Mouse (Mus musculus): ENCODE measurements around the gene Rnase2b.
"Not testable (repeated sequence)": the region's sequence is repeated elsewhere in the genome, so short reads cannot be mapped to it uniquely, and the experiment has no call there.

Gene Rnase2b

GRCm38 (mm10) chr14:51152249-51152870 is 9.7 kb upstream of the Rnase2b start:
- DNase-seq (ENCODE audit: low spot score in 2 of 2) = no peak

DNA sequence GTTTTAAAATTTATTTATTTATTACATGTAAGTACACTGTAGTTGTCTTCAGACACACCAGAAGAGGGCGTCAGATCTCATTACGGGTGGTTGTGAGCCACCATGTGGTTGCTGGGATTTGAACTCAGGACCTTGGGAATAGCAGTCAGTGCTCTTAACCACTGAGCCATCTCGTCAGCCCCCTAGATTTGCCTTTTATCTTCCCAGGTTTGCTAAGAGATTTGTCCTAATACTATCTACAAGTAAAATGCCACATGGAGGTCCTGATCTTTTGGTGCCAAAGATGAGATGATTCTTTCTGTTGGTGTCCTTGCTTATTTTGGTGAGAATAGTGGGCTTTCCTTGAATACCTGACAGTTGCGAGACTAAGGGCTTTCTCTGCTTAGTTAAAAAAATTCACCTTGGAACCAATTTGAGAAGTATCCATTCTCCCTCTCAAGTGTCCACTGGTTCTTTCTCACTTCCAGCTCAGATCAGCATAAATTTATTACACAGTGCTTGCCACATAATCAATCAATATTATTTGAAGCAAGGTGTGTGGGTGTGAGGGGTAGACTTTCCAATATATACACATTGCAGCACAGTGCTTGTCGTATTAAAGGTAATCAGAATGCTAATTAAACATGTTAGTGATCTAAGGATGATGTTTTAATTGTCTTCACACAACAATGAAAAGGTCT is 5.9 kb upstream of the Rnase2b start:
- no peak for DNase-seq (ENCODE audit: low spot score in 2 of 2)

- DNase-seq (ENCODE audit: low spot score in 2 of 2) = no peak
These were observed 5.4 kb upstream of the Rnase2b start for GRCm38 (mm10) chr14:51156736-51157068.

DNA sequence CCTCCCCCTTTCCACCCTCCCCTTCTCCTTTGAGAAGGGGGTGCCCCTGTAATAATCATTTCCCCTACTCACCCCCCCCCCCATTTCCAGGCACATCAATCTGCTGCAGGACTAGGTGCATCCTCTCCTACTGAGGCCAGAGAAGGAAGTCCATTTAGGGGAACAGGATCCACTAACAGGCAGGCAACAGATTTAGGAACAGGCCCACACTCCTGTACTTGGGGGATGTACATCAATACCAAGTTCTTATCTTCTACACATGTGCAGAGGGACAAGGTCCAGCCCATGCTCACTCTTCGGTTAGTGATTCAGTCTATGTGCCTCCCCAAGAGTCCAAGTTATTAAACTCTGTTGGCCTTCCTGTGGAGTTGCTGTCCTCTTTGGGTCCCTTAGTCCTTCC is 5.0 kb upstream of the Rnase2b start:
- no peak for DNase-seq (ENCODE audit: low spot score in 2 of 2)

GRCm38 (mm10) chr14:51163323-51163722 is 1.3 kb downstream of the Rnase2b start:
- not testable (repeated sequence) for DNase-seq (ENCODE audit: low spot score in 2 of 2)

GRCm38 (mm10) chr14:51165435-51165834 is 3.4 kb downstream of the Rnase2b start:
- DNase-seq (ENCODE audit: low spot score in 2 of 2) = no peak

- DNase-seq (ENCODE audit: low spot score in 2 of 2) = no peak
These were observed 4.0 kb downstream of the Rnase2b start for GRCm38 (mm10) chr14:51166068-51166467.

DNA sequence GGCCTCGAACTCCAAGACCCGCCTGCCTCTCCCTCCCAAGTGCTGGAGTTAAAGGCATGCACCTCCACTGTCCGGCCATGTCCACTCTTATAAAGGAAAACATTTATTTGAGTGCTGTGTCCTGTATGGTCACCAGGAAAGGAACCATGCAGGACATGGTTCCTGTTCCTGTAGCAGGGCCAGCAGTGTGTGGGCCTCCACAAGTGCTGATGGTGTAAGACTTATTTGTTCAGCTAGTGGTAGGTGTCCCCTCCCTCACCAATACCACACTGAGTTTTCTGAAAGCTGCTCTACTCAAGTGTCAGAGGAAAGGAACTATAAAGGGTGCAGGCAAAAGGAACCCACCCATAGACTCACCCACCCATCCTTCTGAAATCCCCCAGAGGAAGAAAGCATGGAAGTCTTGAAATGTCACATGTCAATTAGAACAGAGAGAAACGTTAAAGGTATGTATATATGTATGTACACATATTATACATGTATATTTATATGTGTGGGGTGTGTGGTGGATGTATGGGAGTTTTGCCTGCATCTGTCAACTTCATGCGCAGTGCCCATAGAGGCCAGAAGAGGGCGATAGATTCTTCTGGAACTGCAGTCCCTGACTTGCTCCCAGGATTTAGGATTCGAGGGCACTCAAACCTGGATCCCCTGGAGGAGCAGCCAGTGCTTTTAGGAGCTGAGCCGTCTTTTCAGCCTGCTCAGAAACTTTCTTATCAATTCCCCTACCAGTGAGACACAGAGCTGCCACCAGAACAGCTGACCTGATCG is 10.2 kb downstream of the Rnase2b start:
- peak in 1 of 2 experiments; percentile 33 for DNase-seq (ENCODE audit: low spot score in 2 of 2)

GRCm38 (mm10) chr14:51172947-51173346 is 10.9 kb downstream of the Rnase2b start:
- peak in 1 of 2 experiments; percentile 15 for DNase-seq (ENCODE audit: low spot score in 2 of 2)

- no peak for DNase-seq (ENCODE audit: low spot score in 2 of 2)
These were observed 11.8 kb downstream of the Rnase2b start for GRCm38 (mm10) chr14:51173843-51174242.

- not testable (repeated sequence) for DNase-seq (ENCODE audit: low spot score in 2 of 2)
These were observed 19.0 kb downstream of the Rnase2b start for GRCm38 (mm10) chr14:51181051-51181450.

GRCm38 (mm10) chr14:51195681-51196080 is 33.6 kb downstream of the Rnase2b start:
- DNase-seq (ENCODE audit: low spot score in 2 of 2) = no peak

DNA sequence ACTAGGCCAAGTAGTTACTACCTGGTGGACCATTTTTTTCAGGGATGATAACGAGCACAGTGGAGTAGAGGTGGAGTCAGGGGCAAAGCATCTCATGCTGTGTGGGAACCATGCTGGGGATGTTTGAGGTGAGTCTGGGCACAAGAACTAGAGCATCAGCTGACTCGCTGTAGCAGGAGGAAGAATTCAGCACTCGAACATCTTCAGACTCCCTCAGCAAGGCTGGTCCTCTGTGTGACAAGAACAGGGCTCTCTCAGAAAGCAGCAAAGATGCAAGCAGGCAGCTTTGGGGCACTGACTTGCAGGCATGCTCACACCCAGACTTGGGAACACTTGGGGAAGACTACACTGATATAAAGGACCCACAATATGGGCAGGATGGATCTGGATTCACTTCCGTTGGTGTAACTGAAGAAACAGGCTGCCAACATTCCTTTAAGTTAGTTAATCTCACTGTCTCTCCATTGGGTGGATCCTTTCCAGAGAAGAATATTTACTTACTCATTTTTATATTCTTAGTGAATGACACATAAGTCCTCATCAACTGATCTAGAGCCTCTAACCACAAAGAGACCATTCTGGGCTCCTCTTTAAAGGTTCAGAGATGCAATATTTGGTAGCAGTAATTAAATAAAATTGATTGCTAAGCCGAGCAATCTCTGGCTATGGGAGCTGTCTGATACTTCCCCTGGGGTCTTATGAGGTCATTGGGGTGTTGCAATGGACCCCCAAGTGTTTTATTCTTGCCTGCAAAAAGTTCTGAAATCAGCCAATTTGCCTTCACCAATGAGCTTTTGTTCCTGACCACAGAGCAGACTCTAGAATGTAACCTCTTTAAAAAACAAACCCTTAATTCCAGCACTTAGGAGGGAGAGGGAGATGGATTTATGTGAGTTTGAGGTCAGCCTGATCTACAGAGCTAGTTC is 37.3 kb downstream of the Rnase2b start, which contains the start of gene Ang2:
Gene Ang2, minus strand, starts transcription at position 51 of the 926 bp plus-strand sequence.
- DNase-seq (ENCODE audit: low spot score in 2 of 2) = no peak

DNA sequence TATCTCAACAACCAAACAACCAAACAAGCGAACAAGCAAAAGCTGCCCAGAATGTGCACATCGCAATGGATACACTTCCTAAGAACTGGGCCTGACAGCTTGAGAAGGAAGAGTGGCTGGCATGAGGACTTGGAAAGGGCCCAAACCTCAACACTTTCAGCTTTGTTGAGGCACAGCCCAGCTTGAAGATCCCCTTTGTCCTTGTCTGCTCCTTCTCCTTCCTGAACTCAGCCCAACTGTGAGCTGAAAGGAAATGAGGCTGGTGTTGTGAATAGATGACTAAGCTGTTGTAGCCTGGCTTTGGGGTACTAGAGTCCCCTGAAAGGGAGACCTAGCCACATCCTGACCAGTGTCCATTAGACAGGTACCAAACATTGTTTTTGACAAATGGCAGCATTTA is 38.0 kb downstream of the Rnase2b start:
- no peak for DNase-seq (ENCODE audit: low spot score in 2 of 2)

GRCm38 (mm10) chr14:51200466-51200865 is 38.4 kb downstream of the Rnase2b start:
- no peak for DNase-seq (ENCODE audit: low spot score in 2 of 2)

- DNase-seq (ENCODE audit: low spot score in 2 of 2) = no peak
These were observed 41.1 kb downstream of the Rnase2b start, which contains the start of gene Ear14 for GRCm38 (mm10) chr14:51203115-51203514. Gene Ear14 (plus strand): TSS chr14:51203391.

Measured in frontal cortex, postnatal 25 days (tissue).